Mouse (Mus musculus): ENCODE results near the gene Amn1. TPM values are rescaled to one million over a fixed set of nuclear protein-coding genes. Genes with fewer than 3 reads are reported as not detected.

The Amn1 gene
- 8.7 and 14.7 TPM in 2 replicates for polyA plus RNA-seq (2012; rRNA removed; ENCODE audit: low replicate concordance)

DNA sequence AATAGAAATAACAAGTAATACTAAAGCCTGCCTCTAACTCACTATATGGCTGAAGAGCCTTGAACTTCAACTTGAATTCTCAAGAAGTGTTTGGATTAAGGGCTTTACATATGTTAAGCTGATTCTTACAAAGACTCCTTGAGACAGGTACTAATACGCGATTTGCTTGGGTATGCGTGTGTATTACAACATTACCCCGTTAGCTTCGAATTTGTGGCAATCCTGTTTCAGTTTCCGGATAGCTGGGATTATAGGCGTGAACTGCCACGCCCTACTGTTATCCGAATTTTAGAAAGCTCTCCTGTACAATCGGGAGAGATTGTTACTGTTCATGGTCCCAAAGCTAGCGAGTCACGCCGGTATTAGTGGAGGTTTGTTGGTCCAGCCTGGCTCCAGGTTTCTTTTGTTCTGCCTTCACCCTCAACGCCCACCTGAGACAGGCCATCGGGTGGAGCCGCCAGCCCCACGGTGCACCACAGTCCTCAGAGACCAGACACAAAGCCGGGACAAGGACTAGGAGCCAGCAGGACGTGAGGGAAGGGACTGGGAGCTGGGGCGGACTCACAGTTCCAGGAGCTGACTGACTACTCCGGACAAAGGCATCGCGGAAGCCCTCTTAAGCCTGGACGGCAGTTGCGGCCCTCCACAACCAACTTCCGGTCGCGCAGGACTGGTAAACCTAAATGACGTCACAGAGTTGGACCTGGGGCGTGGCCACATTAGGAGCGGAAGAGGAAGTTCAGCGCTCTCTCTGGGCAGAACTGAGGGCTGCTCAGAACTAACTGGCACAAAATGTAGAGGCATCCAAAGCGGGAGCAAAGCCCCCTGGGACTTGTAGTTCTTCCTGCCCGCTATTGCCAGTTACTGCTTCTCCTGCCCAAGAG, at the start of gene Amn1:
TSS of gene Amn1 (minus strand) at position 672 of the 884 bp plus-strand sequence.

DNA sequence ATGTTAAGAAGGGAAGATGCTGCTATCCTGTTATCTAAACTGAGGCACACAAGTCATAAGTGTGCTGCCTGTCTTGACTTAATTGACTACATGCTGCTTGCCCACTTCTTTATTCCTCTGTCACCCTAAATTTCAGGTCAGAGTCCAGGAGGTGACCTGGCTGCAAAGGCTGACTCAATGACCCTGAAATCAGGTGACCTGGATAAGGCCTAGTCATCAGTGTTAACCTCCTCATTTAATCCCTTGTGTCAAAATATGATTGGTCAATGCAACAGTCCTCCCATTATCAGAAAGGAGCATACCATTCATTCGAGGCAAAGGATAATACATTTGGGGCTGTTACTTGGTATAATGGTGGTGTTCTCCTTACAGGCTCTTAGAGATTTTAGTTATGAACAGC, 49.0 kb downstream of the Amn1 start, which contains the start of gene Etfbkmt:
TSS of gene Etfbkmt (plus strand) at position 379 of the 400 bp plus-strand sequence.

GRCm38 (mm10) chr6:149129870-149130269, 58.6 kb downstream of the Amn1 start, which contains the start of gene Gm10203:
Gene Gm10203, plus strand, starts transcription at chr6:149130170.

Other genes with a start within 250 kb of the Amn1 start
- gene Sinhcaf, start 242.2 kb downstream of the Amn1 start, polyA plus RNA-seq (2012; rRNA removed; ENCODE audit: low replicate concordance) = 1.3 and 6.4 TPM in 2 replicates
- gene Dennd5b, start 87.0 kb downstream of the Amn1 start, polyA plus RNA-seq (2012; rRNA removed; ENCODE audit: low replicate concordance) = 3.7 and 5.1 TPM in 2 replicates
- not detected in 2 replicates for gene Gm10203, start 58.5 kb downstream of the Amn1 start, polyA plus RNA-seq (2012; rRNA removed; ENCODE audit: low replicate concordance)
- gene Etfbkmt, start 48.9 kb downstream of the Amn1 start, polyA plus RNA-seq (2012; rRNA removed; ENCODE audit: low replicate concordance) = 12.9 and 31.4 TPM in 2 replicates
- gene Resf1, start 120.7 kb upstream of the Amn1 start, polyA plus RNA-seq (2012; rRNA removed; ENCODE audit: low replicate concordance) = 6.5 and 23.0 TPM in 2 replicates
- gene Bicd1, start 220.2 kb upstream of the Amn1 start, polyA plus RNA-seq (2012; rRNA removed; ENCODE audit: low replicate concordance) = 0.33 and 2.6 TPM in 2 replicates

All from subcutaneous adipose tissue, adult 2 months (tissue).